Mouse (Mus musculus) cortical plate, adult 2 months (tissue): ENCODE data around the gene Ovol3. TPM values are rescaled to one million over a fixed set of nuclear protein-coding genes. Genes with fewer than 3 reads are reported as not detected.

Source experiments
- H3K27ac ChIP-seq: fragments of 200-500 bp; 2 replicates; pipeline ENCODE4 v1.5.1; 2012; ENCODE audit warnings: low read length, control low read depth, inconsistent platforms; ENCODE audit not compliant: insufficient read depth
- H3K4me1 ChIP-seq: fragments of 200-500 bp; 2 replicates; pipeline ENCODE4 v1.6.1; 2011; ENCODE audit warnings: low read length; ENCODE audit not compliant: control insufficient read depth, insufficient read depth
- H3K4me3 ChIP-seq: fragments of 200-500 bp; 2 replicates; pipeline ENCODE4 v1.5.1; 2011; ENCODE audit warnings: mild to moderate bottlenecking, low read length, control low read depth; ENCODE audit not compliant: insufficient read depth
- CTCF ChIP-seq: fragments of 200-500 bp; IDR thresholded peaks from 2 replicates; pipeline ENCODE4 v1.5.1; 2011; ENCODE audit warnings: mild to moderate bottlenecking, control low read depth, low read length; ENCODE audit not compliant: insufficient read depth; ENCODE audit errors: extremely low read depth
- POLR2A ChIP-seq: fragments of 200-500 bp; IDR thresholded peaks from 2 replicates; pipeline ENCODE4 v1.6.1; 2011; ENCODE audit warnings: mild to moderate bottlenecking, low read length, control low read depth; ENCODE audit not compliant: insufficient read depth; ENCODE audit errors: extremely low read depth
- polyA plus RNA-seq: library from polyadenylated mRNA; depleted of rRNA; stranded (reverse); fragments of >200 nt; gene quantifications from 2 replicates; pipeline ENCODE4 v1.2.3, GENCODE M21; 2012; rRNA removed

The Ovol3 gene
- polyA plus RNA-seq: 0.15 TPM in 1 of 2 replicates, not detected in the other

DNA sequence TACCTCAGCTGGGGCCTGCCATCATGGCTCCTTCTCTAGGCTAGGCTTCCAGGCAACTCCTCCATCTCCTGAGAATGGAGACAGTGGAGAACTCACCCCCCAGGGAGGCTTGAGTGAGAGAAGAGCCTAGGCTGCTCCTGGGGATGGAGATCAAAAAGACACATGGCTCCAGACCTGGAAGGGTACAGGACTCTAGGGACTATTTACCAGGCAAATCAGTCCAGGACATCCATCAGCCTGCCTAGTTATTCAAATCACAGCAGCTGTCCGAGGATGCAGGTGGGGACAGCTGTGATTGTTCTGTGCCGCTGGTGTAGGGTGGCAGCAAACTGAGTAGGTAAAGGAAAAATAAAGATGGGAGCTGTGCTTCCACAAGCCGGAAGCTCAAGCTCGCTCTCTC, at the start of gene Ovol3:
Ovol3 (minus strand) TSS at position 101 of the 400 bp plus-strand sequence.
- no peak within 1 kb of the TSS for H3K27ac ChIP-seq
- H3K4me3 ChIP-seq: no peak within 1 kb of the TSS
- peaks cover 1% of the 10 kb centered on the region; the same call in 1 of the 2 replicates for H3K4me1 ChIP-seq
- TF ChIP-seq POLR2A (no peak), CTCF (no peak)

DNA sequence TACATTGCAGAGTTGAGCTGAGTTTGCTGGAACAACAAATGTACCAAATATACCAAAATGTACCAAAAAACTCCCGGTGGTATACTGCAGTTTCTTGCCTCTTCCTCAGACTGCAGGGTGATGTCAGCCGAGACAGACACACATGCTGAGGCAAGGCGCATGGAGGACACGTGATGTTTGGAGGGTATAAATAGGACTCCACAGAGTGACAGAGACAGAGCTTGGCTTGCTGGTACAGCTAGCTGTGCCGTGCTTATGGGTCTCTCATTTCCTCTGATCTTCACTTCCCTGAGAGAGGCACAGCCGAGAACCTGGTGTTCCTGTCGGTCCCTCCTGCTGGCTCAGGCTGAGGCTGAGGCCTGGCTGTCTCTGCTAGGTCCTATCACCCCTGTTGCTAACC, 47.2 kb upstream of the Ovol3 start:
- TF ChIP-seq CTCF (no peak), POLR2A (peak; percentile 80)
- Histone ChIP-seq H3K4me1 (no peaks in the 10 kb centered on the region), H3K27ac (no peak overlapping the region), H3K4me3 (no peak overlapping the region)

DNA sequence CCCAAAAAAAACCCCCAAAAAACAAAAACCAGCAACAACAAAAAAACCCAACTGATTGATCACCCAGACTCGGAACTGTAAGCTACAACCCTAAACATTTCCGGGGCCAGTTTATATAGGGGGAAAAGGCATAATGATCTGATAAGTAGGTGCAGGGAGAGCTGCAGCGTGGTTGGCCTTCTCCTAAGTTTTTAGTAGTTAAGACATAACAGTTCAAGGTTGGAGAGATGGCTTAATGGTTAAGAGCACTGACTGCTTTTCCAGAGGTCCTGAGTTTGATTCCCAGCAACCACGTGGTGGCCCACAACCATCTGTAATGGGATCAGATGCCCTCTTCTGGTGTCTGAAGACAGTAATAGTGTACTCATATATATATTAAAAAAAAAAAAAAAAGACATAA, 46.0 kb upstream of the Ovol3 start:
- no peak for TF ChIP-seq POLR2A
- TF ChIP-seq CTCF: no peak
- H3K4me1 ChIP-seq: no peaks in the 10 kb centered on the region
- H3K4me3 ChIP-seq: no peak overlapping the region
- H3K27ac ChIP-seq: no peak overlapping the region

DNA sequence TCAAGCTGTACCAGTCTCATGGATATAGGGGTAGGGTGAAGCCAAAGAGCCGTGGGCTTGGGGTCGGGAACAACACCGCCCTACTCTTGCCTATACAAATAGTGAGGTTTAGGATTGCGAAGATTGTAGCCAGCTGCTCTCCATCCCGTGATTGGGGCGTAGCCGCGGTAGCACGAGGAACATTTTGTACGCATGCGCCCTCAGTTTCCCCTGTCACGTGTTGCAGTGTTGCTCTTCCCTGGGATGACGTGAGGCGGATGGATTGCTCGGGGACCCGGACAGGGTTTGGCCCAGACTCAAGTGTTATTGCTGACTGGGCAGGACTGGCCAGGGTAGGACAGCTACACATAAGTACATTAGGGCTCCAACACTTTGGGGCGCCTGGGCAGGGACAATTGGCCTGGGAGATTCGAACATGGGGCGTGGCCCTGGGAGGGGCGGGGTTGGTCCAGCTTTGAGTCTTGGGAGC, 45.2 kb upstream of the Ovol3 start:
- Histone ChIP-seq H3K4me3 (peak overlapping the region; percentile 42), H3K4me1 (no peaks in the 10 kb centered on the region), H3K27ac (peak overlapping the region; percentile 96)
- TF ChIP-seq POLR2A (peak; percentile 79), CTCF (no peak)

DNA sequence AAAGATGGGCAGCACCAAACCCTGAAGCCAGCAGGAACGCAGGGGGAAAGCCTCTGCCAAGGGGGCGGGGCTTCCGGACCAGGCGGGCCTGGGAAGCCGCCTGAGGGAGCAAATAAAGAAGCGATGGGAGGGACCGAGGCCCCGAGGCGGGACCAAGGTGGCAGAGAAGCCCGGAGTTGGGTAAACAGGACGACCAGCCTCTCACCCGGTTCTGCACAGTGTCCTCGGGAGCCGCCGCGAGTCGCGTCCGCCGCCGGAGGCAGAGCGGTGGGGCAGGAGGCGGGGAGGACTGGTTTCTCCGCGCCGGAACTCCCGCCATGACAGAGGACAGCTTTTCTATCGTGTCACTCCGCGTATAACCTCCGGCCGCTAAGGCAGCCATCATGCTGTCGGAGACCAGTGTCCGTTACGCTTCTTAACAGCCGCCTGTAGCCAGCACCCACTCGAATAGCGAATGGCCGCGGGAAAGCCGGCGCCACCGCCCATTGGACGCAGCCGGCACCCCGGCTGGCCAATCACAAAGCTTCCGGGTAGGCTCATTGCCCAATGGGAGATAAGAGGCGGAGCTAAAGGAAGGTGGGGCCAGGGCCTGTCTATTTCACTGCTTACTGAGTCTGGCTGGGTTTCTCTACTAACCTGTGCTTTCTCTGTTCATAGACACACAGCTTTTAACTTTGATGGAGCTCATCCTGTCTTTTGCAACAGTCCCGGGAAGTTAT, 44.6 kb upstream of the Ovol3 start, which contains the start of the genes Thap8 and Wdr62:
Thap8 (plus strand) TSS at position 144 of the 719 bp plus-strand sequence.
Wdr62 (minus strand) TSS at position 469 of the 719 bp plus-strand sequence.
- H3K27ac ChIP-seq: peak within 1 kb of the TSS; percentile 96
- peak within 1 kb of the TSS; percentile 42 for H3K4me3 ChIP-seq
- TF ChIP-seq POLR2A (no peak), CTCF (no peak)
- no peaks in the 10 kb centered on the region for H3K4me1 ChIP-seq

DNA sequence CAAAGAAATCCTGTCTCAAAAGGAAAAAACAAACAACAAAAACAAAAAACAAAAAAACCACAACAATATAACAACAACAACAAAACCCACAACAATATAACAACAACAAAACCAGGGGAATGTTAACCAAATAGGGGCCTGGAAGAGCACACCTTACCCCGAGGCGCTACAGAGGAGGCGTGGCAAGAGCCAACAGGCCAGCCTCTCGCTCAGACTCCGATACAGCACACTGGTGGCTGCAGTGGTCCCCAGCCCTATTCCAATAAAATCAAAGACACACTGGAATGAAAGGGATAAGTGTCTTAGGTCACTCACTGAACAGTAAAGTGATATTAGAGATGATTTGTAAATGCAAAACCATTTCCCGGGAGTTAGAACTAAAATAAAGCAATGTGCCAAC, 44.0 kb upstream of the Ovol3 start:
- no peaks in the 10 kb centered on the region for H3K4me1 ChIP-seq
- no peak for TF ChIP-seq POLR2A
- TF ChIP-seq CTCF: no peak
- H3K4me3 ChIP-seq: peak overlapping the region; percentile 42
- no peak overlapping the region for H3K27ac ChIP-seq

DNA sequence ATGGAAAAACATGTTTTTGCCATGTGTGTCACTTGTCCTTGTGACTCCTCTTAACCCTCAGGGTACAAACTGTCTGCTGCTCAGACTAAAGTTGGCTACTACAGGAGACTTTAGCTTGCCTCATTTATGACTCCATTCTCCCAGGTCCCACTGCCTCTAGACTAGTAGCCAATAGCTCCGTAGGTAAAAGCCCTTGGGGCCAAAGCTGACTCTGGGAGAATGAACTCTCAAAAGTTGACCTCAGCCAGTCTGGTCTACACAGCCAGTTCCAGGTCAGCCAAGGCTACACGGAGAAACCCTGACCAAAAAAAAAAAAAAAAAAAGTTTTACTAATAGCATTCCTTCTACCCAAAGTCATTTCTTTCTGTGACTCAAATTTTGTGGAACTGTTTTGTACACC, 43.4 kb upstream of the Ovol3 start:
- no peaks in the 10 kb centered on the region for H3K4me1 ChIP-seq
- no peak for TF ChIP-seq POLR2A
- no peak for TF ChIP-seq CTCF
- H3K4me3 ChIP-seq: no peak overlapping the region
- H3K27ac ChIP-seq: no peak overlapping the region

DNA sequence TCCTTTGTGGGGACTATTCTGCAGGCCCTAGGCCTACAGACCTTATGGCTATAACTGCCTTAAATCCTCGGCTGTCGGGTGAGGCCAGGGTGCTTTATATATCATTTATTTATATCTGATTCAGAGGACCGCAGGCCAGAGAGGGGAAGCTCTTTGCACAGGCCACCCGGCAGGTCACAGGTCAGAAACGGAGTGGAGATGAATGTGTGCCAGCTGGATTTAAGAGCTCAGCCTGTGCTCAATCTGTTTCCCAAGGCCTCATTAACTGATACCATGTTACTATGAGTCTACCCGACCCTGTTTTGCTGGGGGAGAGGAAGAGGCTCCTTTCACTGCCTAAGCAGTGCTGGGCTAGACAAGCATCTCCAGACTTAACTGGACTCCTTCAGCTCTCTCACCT, 38.9 kb upstream of the Ovol3 start:
- no peak overlapping the region for H3K4me3 ChIP-seq
- TF ChIP-seq CTCF (no peak), POLR2A (no peak)
- no peaks in the 10 kb centered on the region for H3K4me1 ChIP-seq
- no peak overlapping the region for H3K27ac ChIP-seq

DNA sequence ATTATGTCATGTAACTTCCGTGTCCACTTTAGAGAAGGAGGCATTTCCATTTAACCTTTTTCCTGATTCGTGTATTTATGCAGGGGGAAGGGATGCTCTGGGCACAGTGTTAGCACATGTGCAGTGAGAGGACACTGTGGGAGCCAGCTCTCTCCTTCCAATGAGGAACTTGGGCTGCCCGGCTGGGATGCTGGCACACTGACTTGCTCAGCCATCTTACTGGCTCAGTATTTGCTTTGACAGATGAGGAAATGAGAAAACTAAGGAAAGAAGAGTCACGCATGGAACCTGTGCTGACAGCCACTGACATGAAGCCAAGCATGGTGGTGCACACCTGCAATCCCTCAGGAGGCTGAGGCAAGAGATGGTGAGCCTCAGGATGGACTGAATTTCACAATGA, 34.1 kb upstream of the Ovol3 start:
- TF ChIP-seq POLR2A: no peak
- no peak for TF ChIP-seq CTCF
- Histone ChIP-seq H3K4me1 (no peaks in the 10 kb centered on the region), H3K4me3 (no peak overlapping the region), H3K27ac (no peak overlapping the region)

DNA sequence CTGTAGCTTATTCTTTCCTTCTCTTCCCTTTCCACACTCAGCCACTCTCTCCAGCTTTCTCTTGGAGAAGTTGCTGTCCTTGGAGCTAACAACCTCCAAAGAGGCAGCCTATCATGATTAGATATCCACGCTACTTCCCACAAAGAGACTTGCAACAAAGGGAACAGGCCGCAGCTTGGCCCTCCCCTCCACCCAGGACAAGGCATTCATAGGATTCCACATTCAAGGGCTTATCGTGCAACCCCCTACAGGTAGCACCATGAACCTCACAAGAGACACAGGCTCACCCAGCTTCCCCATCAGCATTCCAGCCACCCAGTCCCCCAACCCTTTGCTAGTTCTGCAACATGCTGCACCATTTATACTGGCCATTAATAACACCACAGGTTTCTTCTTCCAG, 31.3 kb upstream of the Ovol3 start:
- no peak overlapping the region for H3K27ac ChIP-seq
- no peak overlapping the region for H3K4me3 ChIP-seq
- H3K4me1 ChIP-seq: no peaks in the 10 kb centered on the region
- TF ChIP-seq CTCF: no peak
- no peak for TF ChIP-seq POLR2A

DNA sequence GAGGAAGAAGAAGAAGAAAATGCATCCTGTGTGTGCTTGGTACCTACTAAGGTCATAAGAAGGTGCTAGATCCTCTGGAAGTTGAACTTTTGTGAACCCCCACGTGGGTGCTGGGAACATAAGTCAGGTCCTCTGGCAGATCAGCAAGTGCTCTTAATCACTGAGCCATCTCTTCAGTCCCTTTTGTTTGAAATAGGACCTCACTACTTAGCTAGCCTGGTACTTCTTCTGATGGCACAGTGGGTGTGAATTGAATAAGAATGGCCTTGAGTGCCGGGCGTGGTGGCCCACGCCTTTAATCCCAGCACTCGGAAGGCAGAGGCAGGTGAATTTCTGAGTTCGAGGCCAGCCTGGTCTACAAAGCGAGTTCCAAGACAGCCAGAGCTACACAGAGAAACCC, 30.4 kb upstream of the Ovol3 start:
- Histone ChIP-seq H3K4me3 (no peak overlapping the region), H3K4me1 (no peaks in the 10 kb centered on the region), H3K27ac (no peak overlapping the region)
- TF ChIP-seq POLR2A: no peak
- TF ChIP-seq CTCF: no peak
